Mouse (Mus musculus) intestine, postnatal 0 days (tissue): ENCODE data around the gene Hist1h2bh. TPM values are rescaled to one million over a fixed set of nuclear protein-coding genes. Genes with fewer than 3 reads are reported as not detected.

Experiments used
- ATAC-seq: fragments of 200-750 bp; cut with Nextera tagmentation; 2 replicates; pipeline ENCODE4 v1.8.0; 2017; ENCODE audit warnings: mild to moderate bottlenecking, moderate TSS enrichment, moderate library complexity
- H3K27ac ChIP-seq: fragments of 300-500 bp; sonication (generic); 2 replicates; pipeline ENCODE4 v1.5.1; 2014; ENCODE audit warnings: mild to moderate bottlenecking, low read depth, low read length, moderate library complexity
- H3K27me3 ChIP-seq: fragments of 300-500 bp; sonication (generic); replicated peaks from 2 replicates; pipeline ENCODE4 v1.6.1; 2014; ENCODE audit warnings: low read length, mixed read lengths; ENCODE audit not compliant: control insufficient read depth, insufficient read depth
- H3K36me3 ChIP-seq: fragments of 300-500 bp; sonication (generic); 2 replicates; pipeline ENCODE4 v1.6.1; 2014; ENCODE audit warnings: mild to moderate bottlenecking, moderate library complexity; ENCODE audit not compliant: control insufficient read depth, insufficient read depth
- H3K4me1 ChIP-seq: fragments of 300-500 bp; sonication (generic); replicated peaks from 2 replicates; pipeline ENCODE4 v1.6.1; 2014; ENCODE audit warnings: antibody characterized with exemption, low read length, mixed read lengths; ENCODE audit not compliant: control insufficient read depth, insufficient read depth
- H3K4me2 ChIP-seq: fragments of 300-500 bp; sonication (generic); replicated peaks from 2 replicates; pipeline ENCODE4 v1.6.1; 2014; ENCODE audit warnings: low read depth, mild to moderate bottlenecking, moderate library complexity
- H3K4me3 ChIP-seq: fragments of 300-500 bp; sonication (generic); 2 replicates; pipeline ENCODE4 v1.5.1; 2014; ENCODE audit warnings: low read depth, low read length
- H3K9ac ChIP-seq: fragments of 300-500 bp; sonication (generic); 2 replicates; pipeline ENCODE4 v1.6.1; 2014; ENCODE audit warnings: mild to moderate bottlenecking, low read depth, low read length
- H3K9me3 ChIP-seq: fragments of 300-500 bp; sonication (generic); 2 replicates; pipeline ENCODE4 v1.6.1; 2016; ENCODE audit warnings: mixed run types; ENCODE audit not compliant: control insufficient read depth
- CTCF ChIP-seq: sonication (generic); IDR thresholded peaks from 2 replicates; pipeline ENCODE4 v1.5.1; 2016; ENCODE audit warnings: low read depth, mild to moderate bottlenecking, control low read depth, antibody characterized with exemption, moderate library complexity
- WGBS: fragments of 180-500 bp; shearing (Covaris S2); extraction: QIAGEN DNeasy Blood & Tissue Kit; methylation state at CpG from one replicate; pipeline ENCODE4 v1.1.7; 2014; 5-methylcytosine and 5-hydroxymethylcytosine counted together
- polyA plus RNA-seq: library from polyadenylated mRNA; unstranded; fragments of >200 nt; fragmentation: Nextera tagmentation; extraction: Ambion mirVana; gene quantifications from 2 replicates; pipeline ENCODE4 v1.2.1, GENCODE M21; 2015

Gene Hist1h2bh
- polyA plus RNA-seq, 1 experiment from 2014 or later = 0.23 TPM

DNA sequence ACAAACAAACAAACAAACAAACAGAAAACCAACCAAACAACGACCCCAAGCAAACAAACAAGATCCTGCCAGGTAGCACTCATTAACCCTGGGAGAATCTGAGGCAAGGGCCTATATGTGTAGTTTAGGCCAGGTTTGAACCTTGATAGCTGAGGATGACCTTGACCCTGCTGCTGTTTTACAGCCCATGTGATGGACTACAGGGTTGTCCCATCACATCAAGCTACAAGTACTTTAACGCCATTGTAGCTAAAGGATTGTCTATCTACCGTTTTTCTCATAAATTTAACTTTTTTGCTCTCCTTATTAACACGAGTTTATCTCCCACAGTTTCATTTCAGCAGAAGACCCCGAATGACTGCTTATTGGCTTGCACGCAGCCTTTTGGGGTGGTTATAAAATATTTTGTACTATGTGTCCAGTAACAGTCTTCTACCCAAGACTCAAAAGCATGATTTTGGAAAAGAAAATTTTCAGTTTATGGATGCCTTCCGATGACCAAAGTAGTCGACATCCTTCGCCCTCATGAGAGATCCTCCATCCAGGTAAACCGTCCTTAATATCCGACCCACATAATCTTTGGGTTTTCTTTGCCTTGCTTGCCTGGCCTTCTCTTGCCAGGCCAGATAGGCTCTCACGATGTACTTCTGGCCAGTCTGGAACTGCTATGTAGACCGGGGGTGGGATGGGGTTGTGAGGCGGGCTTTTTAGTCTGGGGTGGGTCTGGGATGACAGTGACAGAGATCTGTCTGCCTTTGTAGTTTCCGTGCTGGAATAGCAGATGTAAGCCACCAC is 27.2 kb downstream of the Hist1h2bh start:
- no peaks in the 10 kb centered on the region for H3K4me1 ChIP-seq
- H3K4me3 ChIP-seq = peak overlapping the region; percentile 52; the same call in 1 of the 2 replicates
- TF ChIP-seq CTCF = no peak
- WGBS = 51% methylated on average over 15 of the region's 15 CpGs
- ATAC-seq = no peak
- H3K36me3 ChIP-seq = no peaks in the 10 kb centered on the region
- no peaks in the 10 kb centered on the region for H3K9me3 ChIP-seq
- no peaks in the 10 kb centered on the region for H3K27me3 ChIP-seq
- no peak overlapping the region for H3K27ac ChIP-seq
- peak overlapping the region; percentile 71 for H3K4me2 ChIP-seq
- H3K9ac ChIP-seq = no peak overlapping the region

- Histone ChIP-seq H3K36me3 (no peaks in the 10 kb centered on the region), H3K27ac (no peak overlapping the region), H3K9ac (no peak overlapping the region), H3K9me3 (no peaks in the 10 kb centered on the region), H3K27me3 (no peaks in the 10 kb centered on the region), H3K4me2 (no peak overlapping the region), H3K4me3 (no peak overlapping the region), H3K4me1 (no peaks in the 10 kb centered on the region)
- TF ChIP-seq CTCF = no peak
- no peak for ATAC-seq
- 77% methylated on average over 5 of the region's 5 CpGs for WGBS
Observed at GRCm38 (mm10) chr13:23515281-23515680, 27.9 kb downstream of the Hist1h2bh start.

DNA sequence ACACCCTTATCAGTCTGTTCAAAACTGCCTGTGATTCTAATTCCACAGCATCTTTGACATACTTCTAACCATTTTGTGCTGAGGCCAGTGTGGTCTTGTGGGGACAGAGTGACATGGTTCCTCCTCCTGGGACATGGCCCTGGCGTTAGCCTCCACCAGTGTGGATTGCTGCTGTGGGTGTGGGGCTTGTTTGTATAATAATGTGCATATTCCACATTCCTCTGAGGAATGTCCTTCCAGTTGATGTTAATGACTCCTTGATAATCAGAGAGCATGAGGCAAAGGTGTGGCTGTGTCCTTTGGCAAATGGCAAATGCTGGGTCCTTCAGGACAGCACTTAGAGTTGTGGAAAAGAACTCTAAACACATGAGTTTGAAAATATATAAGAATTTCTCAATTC is 29.7 kb downstream of the Hist1h2bh start:
- 67% methylated on average over 1 of the region's 1 CpGs for WGBS
- no peak overlapping the region for H3K27ac ChIP-seq
- H3K4me2 ChIP-seq = no peak overlapping the region
- H3K9ac ChIP-seq = no peak overlapping the region
- no peak for TF ChIP-seq CTCF
- no peaks in the 10 kb centered on the region for H3K27me3 ChIP-seq
- no peaks in the 10 kb centered on the region for H3K9me3 ChIP-seq
- ATAC-seq = no peak
- no peak overlapping the region for H3K4me3 ChIP-seq
- no peaks in the 10 kb centered on the region for H3K36me3 ChIP-seq
- H3K4me1 ChIP-seq = no peaks in the 10 kb centered on the region

DNA sequence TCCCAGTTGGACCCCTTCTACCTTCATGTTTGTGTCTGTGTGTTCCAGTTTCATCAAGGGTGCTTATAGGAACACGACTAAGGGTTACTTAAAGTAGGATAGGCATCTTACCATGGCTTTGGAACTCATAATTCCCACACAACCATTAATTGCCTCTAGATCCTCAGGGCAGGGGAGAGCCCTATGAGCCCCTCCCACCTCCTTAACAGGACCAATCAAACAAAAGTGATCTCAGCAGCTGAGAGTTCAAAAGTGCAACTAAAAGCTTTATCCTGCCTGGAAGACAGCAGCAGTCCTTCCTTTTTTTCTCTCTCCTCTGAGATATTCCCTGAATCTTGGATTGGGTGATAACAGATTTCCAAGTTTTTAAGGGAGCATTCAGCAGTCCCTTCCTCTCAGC is 33.1 kb downstream of the Hist1h2bh start:
- WGBS = 32% methylated on average over 1 of the region's 1 CpGs
- peak; percentile 61; the same call in 1 of the 2 replicates for ATAC-seq

GRCm38 (mm10) chr13:23506819-23507515 is 36.2 kb downstream of the Hist1h2bh start:
- H3K4me1 ChIP-seq = 0 out of 2 replicates have a peak, but pooled peaks cover 5% of the 10 kb centered on the region
- no peak overlapping the region for H3K27ac ChIP-seq
- H3K4me2 ChIP-seq = no peak overlapping the region
- no peak overlapping the region for H3K9ac ChIP-seq
- H3K27me3 ChIP-seq = no peaks in the 10 kb centered on the region
- no peaks in the 10 kb centered on the region for H3K9me3 ChIP-seq
- no peaks in the 10 kb centered on the region for H3K36me3 ChIP-seq
- 46% methylated on average over 14 of the region's 14 CpGs for WGBS
- H3K4me3 ChIP-seq = no peak overlapping the region
- no peak for ATAC-seq
- TF ChIP-seq CTCF = no peak

More for the DNA sequence above, 33.1 kb downstream of the Hist1h2bh start:
- no peaks in the 10 kb centered on the region for H3K9me3 ChIP-seq
- TF ChIP-seq CTCF = no peak
- no peak overlapping the region for H3K9ac ChIP-seq
- H3K4me2 ChIP-seq = peak overlapping the region; percentile 32
- H3K4me3 ChIP-seq = no peak overlapping the region
- no peaks in the 10 kb centered on the region for H3K27me3 ChIP-seq
- H3K36me3 ChIP-seq = no peaks in the 10 kb centered on the region
- H3K4me1 ChIP-seq = 0 out of 2 replicates have a peak, but pooled peaks cover 5% of the 10 kb centered on the region
- H3K27ac ChIP-seq = no peak overlapping the region

GRCm38 (mm10) chr13:23506351-23506750 is 36.8 kb downstream of the Hist1h2bh start:
- 17% methylated on average over 13 of the region's 13 CpGs for WGBS

More at GRCm38 (mm10) chr13:23506351-23506750, 36.8 kb downstream of the Hist1h2bh start:
- Histone ChIP-seq H3K36me3 (no peaks in the 10 kb centered on the region), H3K27ac (no peak overlapping the region), H3K9ac (no peak overlapping the region), H3K4me2 (peak overlapping the region; percentile 60), H3K4me3 (peak overlapping the region; percentile 20; the same call in 1 of the 2 replicates), H3K9me3 (no peaks in the 10 kb centered on the region), H3K4me1 (0 out of 2 replicates have a peak, but pooled peaks cover 5% of the 10 kb centered on the region), H3K27me3 (no peaks in the 10 kb centered on the region)
- ATAC-seq = no peak
- TF ChIP-seq CTCF = no peak
